Mouse (Mus musculus): ENCODE measurements around the gene Myoc.
"Not testable (repeated sequence)": the region's sequence is repeated elsewhere in the genome, so short reads cannot be mapped to it uniquely, and the experiment has no call there.

Myoc gene

GRCm38 (mm10) chr1:162639051-162639750, at the start of gene Myoc:
Myoc (plus strand) TSS chr1:162639155.
- no peak for DNase-seq (ENCODE audit: low spot score in 2 of 2)

- no peak for DNase-seq (ENCODE audit: low spot score in 2 of 2)
Measured at GRCm38 (mm10) chr1:162589443-162589842, 49.5 kb upstream of the Myoc start.

GRCm38 (mm10) chr1:162590415-162590997, 48.4 kb upstream of the Myoc start:
- DNase-seq (ENCODE audit: low spot score in 2 of 2): no peak

- no peak for DNase-seq (ENCODE audit: low spot score in 2 of 2)
Measured at GRCm38 (mm10) chr1:162597379-162598102, 41.4 kb upstream of the Myoc start.

- no peak for DNase-seq (ENCODE audit: low spot score in 2 of 2)
Measured at GRCm38 (mm10) chr1:162599617-162600016, 39.3 kb upstream of the Myoc start.

- DNase-seq (ENCODE audit: low spot score in 2 of 2): no peak
Measured at GRCm38 (mm10) chr1:162601288-162601687, 37.7 kb upstream of the Myoc start.

GRCm38 (mm10) chr1:162608127-162608526, 30.8 kb upstream of the Myoc start:
- DNase-seq (ENCODE audit: low spot score in 2 of 2): no peak

- no peak for DNase-seq (ENCODE audit: low spot score in 2 of 2)
Measured at GRCm38 (mm10) chr1:162609633-162610250, 29.2 kb upstream of the Myoc start.

GRCm38 (mm10) chr1:162611191-162611590, 27.8 kb upstream of the Myoc start:
- DNase-seq (ENCODE audit: low spot score in 2 of 2): no peak

GRCm38 (mm10) chr1:162615511-162615910, 23.4 kb upstream of the Myoc start:
- no peak for DNase-seq (ENCODE audit: low spot score in 2 of 2)

GRCm38 (mm10) chr1:162620487-162620886, 18.5 kb upstream of the Myoc start:
- DNase-seq (ENCODE audit: low spot score in 2 of 2): no peak

- no peak for DNase-seq (ENCODE audit: low spot score in 2 of 2)
Measured at GRCm38 (mm10) chr1:162623895-162624294, 15.1 kb upstream of the Myoc start.

- peak in 1 of 2 experiments; percentile 34 for DNase-seq (ENCODE audit: low spot score in 2 of 2)
Measured at GRCm38 (mm10) chr1:162625229-162625628, 13.7 kb upstream of the Myoc start.

- DNase-seq (ENCODE audit: low spot score in 2 of 2): not testable (repeated sequence)
Measured at GRCm38 (mm10) chr1:162627821-162628220, 11.1 kb upstream of the Myoc start.

GRCm38 (mm10) chr1:162628326-162628725, 10.6 kb upstream of the Myoc start:
- not testable (repeated sequence) for DNase-seq (ENCODE audit: low spot score in 2 of 2)

GRCm38 (mm10) chr1:162635291-162635931, 3.5 kb upstream of the Myoc start:
- not testable (repeated sequence) for DNase-seq (ENCODE audit: low spot score in 2 of 2)

GRCm38 (mm10) chr1:162636516-162636915, 2.4 kb upstream of the Myoc start:
- DNase-seq (ENCODE audit: low spot score in 2 of 2): no peak

- no peak for DNase-seq (ENCODE audit: low spot score in 2 of 2)
Measured at GRCm38 (mm10) chr1:162638535-162638934, 420 bp upstream of the Myoc start.

GRCm38 (mm10) chr1:162639861-162640260, 906 bp downstream of the Myoc start:
- no peak for DNase-seq (ENCODE audit: low spot score in 2 of 2)

- DNase-seq (ENCODE audit: low spot score in 2 of 2): no peak
Measured at GRCm38 (mm10) chr1:162642591-162642990, 3.6 kb downstream of the Myoc start.

GRCm38 (mm10) chr1:162643752-162644151, 4.8 kb downstream of the Myoc start:
- no peak for DNase-seq (ENCODE audit: low spot score in 2 of 2)

Data from spleen, postnatal 4 days (tissue).